Mouse (Mus musculus) C2C12 (cell line): Measurements from ENCODE around the gene Scn10a.

Experiments
- CEBPB ChIP-seq: IDR thresholded peaks from one replicate; pipeline ENCODE4 v1.6.1; 2011; ENCODE audit warnings: low read depth, mild to moderate bottlenecking, control low read depth, moderate library complexity
- CTCF ChIP-seq: IDR thresholded peaks from one replicate; pipeline ENCODE4 v1.5.1; 2011; ENCODE audit not compliant: control insufficient read depth, insufficient read depth, insufficient read length
- MAX ChIP-seq: IDR thresholded peaks from one replicate; pipeline ENCODE4 v1.6.1; 2011; ENCODE audit warnings: mild to moderate bottlenecking, control low read depth
- MYOD1 ChIP-seq: IDR thresholded peaks from one replicate; pipeline ENCODE4 v1.6.1; 2011; ENCODE audit warnings: low read depth; ENCODE audit not compliant: control insufficient read depth, insufficient read length
- MYOG ChIP-seq: IDR thresholded peaks from one replicate; pipeline ENCODE4 v1.6.1; 2011; ENCODE audit not compliant: control insufficient read depth, insufficient read length; ENCODE audit errors: extremely low read depth
- USF1 ChIP-seq: IDR thresholded peaks from one replicate; pipeline ENCODE4 v1.6.1; 2011; ENCODE audit warnings: low read depth, mild to moderate bottlenecking, control low read depth, moderate library complexity

- TF ChIP-seq CTCF (no peak), USF1 (no peak), MYOD1 (no peak), CEBPB (no peak), MYOG (no peak), MAX (no peak)
Observed at GRCm38 (mm10) chr9:119726990-119727389, 7.9 kb upstream of the Scn10a start.
